Mouse (Mus musculus) heart, embryonic 16.5 days (tissue): ENCODE measurements around the gene Itpkb. TPM values are rescaled to one million over a fixed set of nuclear protein-coding genes. Genes with fewer than 3 reads are reported as not detected.
A peak's percentile ranks its signal among the peaks of the same experiment; 100 is the strongest.

Experiments used
- ATAC-seq: fragments of 200-750 bp; cut with Nextera tagmentation; replicated peaks from 2 replicates; pipeline ENCODE4 v1.8.0; 2017; ENCODE audit warnings: moderate number of reproducible peaks; ENCODE audit not compliant: insufficient read depth, low FRiP score; ENCODE audit errors: extremely low read depth
- H3K27ac ChIP-seq: fragments of 300-500 bp; sonication (generic); 2 replicates; pipeline ENCODE4 v1.5.1; 2014; ENCODE audit warnings: mild to moderate bottlenecking, low read length, control low read depth, moderate library complexity
- H3K27me3 ChIP-seq: fragments of 300-500 bp; sonication (generic); 2 replicates; pipeline ENCODE4 v1.6.1; 2014; ENCODE audit warnings: low read length, mixed read lengths; ENCODE audit not compliant: control insufficient read depth, insufficient read depth
- H3K36me3 ChIP-seq: fragments of 300-500 bp; sonication (generic); 2 replicates; pipeline ENCODE4 v1.6.1; 2014; ENCODE audit not compliant: control insufficient read depth, insufficient read depth
- H3K4me1 ChIP-seq: fragments of 300-500 bp; sonication (generic); 2 replicates; pipeline ENCODE4 v1.6.1; 2014; ENCODE audit warnings: low read length, mixed read lengths; ENCODE audit not compliant: control insufficient read depth, insufficient read depth
- H3K4me2 ChIP-seq: fragments of 300-500 bp; sonication (generic); 2 replicates; pipeline ENCODE4 v1.6.1; 2014; ENCODE audit warnings: low read depth, mild to moderate bottlenecking, control low read depth, low read length
- H3K4me3 ChIP-seq: fragments of 300-500 bp; sonication (generic); 2 replicates; pipeline ENCODE4 v1.5.1; 2014; ENCODE audit warnings: mild to moderate bottlenecking, control low read depth, low read length
- H3K9ac ChIP-seq: fragments of 300-500 bp; sonication (generic); 2 replicates; pipeline ENCODE4 v1.6.1; 2014; ENCODE audit warnings: low read length, control low read depth
- H3K9me3 ChIP-seq: fragments of 300-500 bp; sonication (generic); replicated peaks from 2 replicates; pipeline ENCODE4 v1.6.1; 2016; ENCODE audit warnings: low read length; ENCODE audit not compliant: control insufficient read depth
- WGBS: fragments of 180-500 bp; shearing (Covaris S2); extraction: QIAGEN DNeasy Blood & Tissue Kit; methylation state at CpG from one replicate; pipeline ENCODE4 v1.1.7; 2014; 5-methylcytosine and 5-hydroxymethylcytosine counted together
- polyA plus RNA-seq: library from polyadenylated mRNA; unstranded; fragments of >200 nt; fragmentation: Nextera tagmentation; extraction: Ambion mirVana; gene quantifications from 2 replicates; pipeline ENCODE4 v1.2.1, GENCODE M21; 2015

Gene Itpkb
- polyA plus RNA-seq, 1 experiment from 2014 or later, result 7.3 TPM

GRCm38 (mm10) chr1:180421165-180421909, 91.1 kb downstream of the Itpkb start:
- H3K27ac ChIP-seq, result peak overlapping the region; percentile 81

GRCm38 (mm10) chr1:180422076-180422828, 92.0 kb downstream of the Itpkb start:
- Histone ChIP-seq H3K9me3 (no peaks in the 10 kb centered on the region), H3K36me3 (peaks cover 6% of the 10 kb centered on the region; the same call in 1 of the 2 replicates), H3K27me3 (no peaks in the 10 kb centered on the region), H3K4me1 (peaks cover 32% of the 10 kb centered on the region), H3K9ac (0 out of 2 replicates have a peak overlapping the region, but pooled peaks have one; percentile 18), H3K27ac (peak overlapping the region; percentile 81), H3K4me3 (no peak overlapping the region), H3K4me2 (no peak overlapping the region)
- ATAC-seq, result peak; percentile 63
- 14% methylated on average over 11 of the region's 11 CpGs for WGBS

More at GRCm38 (mm10) chr1:180421165-180421909, 91.1 kb downstream of the Itpkb start:
- peaks cover 6% of the 10 kb centered on the region; the same call in 1 of the 2 replicates for H3K36me3 ChIP-seq
- no peaks in the 10 kb centered on the region for H3K27me3 ChIP-seq
- H3K9ac ChIP-seq, result no peak overlapping the region
- no peak overlapping the region for H3K4me3 ChIP-seq
- H3K4me2 ChIP-seq, result no peak overlapping the region
- WGBS, result 59% methylated on average over 25 of the region's 25 CpGs
- H3K4me1 ChIP-seq, result peaks cover 32% of the 10 kb centered on the region
- no peaks in the 10 kb centered on the region for H3K9me3 ChIP-seq
- ATAC-seq, result no peak

- H3K4me1 ChIP-seq, result peaks cover 37% of the 10 kb centered on the region
- 0 out of 2 replicates have a peak, but pooled peaks have one; percentile 12 for ATAC-seq
Measured at GRCm38 (mm10) chr1:180423008-180423639, 92.8 kb downstream of the Itpkb start.

GRCm38 (mm10) chr1:180423931-180424330, 93.6 kb downstream of the Itpkb start:
- Histone ChIP-seq H3K9ac (no peak overlapping the region), H3K4me1 (peaks cover 43% of the 10 kb centered on the region), H3K36me3 (peaks cover 3% of the 10 kb centered on the region; the same call in 1 of the 2 replicates), H3K27ac (no peak overlapping the region), H3K4me3 (no peak overlapping the region), H3K9me3 (no peaks in the 10 kb centered on the region), H3K27me3 (no peaks in the 10 kb centered on the region), H3K4me2 (no peak overlapping the region)
- 68% methylated on average over 3 of the region's 3 CpGs for whole genome bisulfite sequencing
- no peak for ATAC-seq

More at GRCm38 (mm10) chr1:180423008-180423639, 92.8 kb downstream of the Itpkb start:
- no peak overlapping the region for H3K4me2 ChIP-seq
- no peaks in the 10 kb centered on the region for H3K9me3 ChIP-seq
- 44% methylated on average over 16 of the region's 16 CpGs for WGBS
- H3K27me3 ChIP-seq, result no peaks in the 10 kb centered on the region
- H3K4me3 ChIP-seq, result no peak overlapping the region
- H3K36me3 ChIP-seq, result peaks cover 6% of the 10 kb centered on the region; the same call in 1 of the 2 replicates
- H3K27ac ChIP-seq, result peak overlapping the region; percentile 81
- peak overlapping the region; percentile 18; the same call in 1 of the 2 replicates for H3K9ac ChIP-seq

GRCm38 (mm10) chr1:180426405-180426804, 96.1 kb downstream of the Itpkb start:
- Histone ChIP-seq H3K27ac (no peak overlapping the region), H3K4me1 (peaks cover 38% of the 10 kb centered on the region), H3K4me2 (no peak overlapping the region), H3K27me3 (0 out of 2 replicates have a peak, but pooled peaks cover 2% of the 10 kb centered on the region), H3K36me3 (no peaks in the 10 kb centered on the region), H3K4me3 (no peak overlapping the region), H3K9ac (no peak overlapping the region), H3K9me3 (no peaks in the 10 kb centered on the region)
- ATAC-seq, result no peak
- 86% methylated on average over 6 of the region's 6 CpGs for WGBS

GRCm38 (mm10) chr1:180427685-180428084, 97.4 kb downstream of the Itpkb start:
- no peak overlapping the region for H3K4me3 ChIP-seq
- no peak overlapping the region for H3K9ac ChIP-seq
- H3K9me3 ChIP-seq, result no peaks in the 10 kb centered on the region
- H3K36me3 ChIP-seq, result no peaks in the 10 kb centered on the region
- ATAC-seq, result no peak
- H3K4me1 ChIP-seq, result peaks cover 26% of the 10 kb centered on the region
- WGBS, result 58% methylated on average over 10 of the region's 10 CpGs
- peak overlapping the region; percentile 42; the same call in 1 of the 2 replicates for H3K4me2 ChIP-seq
- H3K27ac ChIP-seq, result peak overlapping the region; percentile 8; the same call in 1 of the 2 replicates
- H3K27me3 ChIP-seq, result peaks cover 7% of the 10 kb centered on the region

- peaks cover 8% of the 10 kb centered on the region for H3K27me3 ChIP-seq
- no peak overlapping the region for H3K4me3 ChIP-seq
- H3K4me2 ChIP-seq, result peak overlapping the region; percentile 42
- H3K36me3 ChIP-seq, result no peaks in the 10 kb centered on the region
- H3K4me1 ChIP-seq, result peaks cover 23% of the 10 kb centered on the region
- H3K9ac ChIP-seq, result no peak overlapping the region
- peak overlapping the region; percentile 8; the same call in 1 of the 2 replicates for H3K27ac ChIP-seq
- no peaks in the 10 kb centered on the region for H3K9me3 ChIP-seq
- 14% methylated on average over 9 of the region's 9 CpGs for WGBS
- no peak for ATAC-seq
Measured at GRCm38 (mm10) chr1:180428101-180428712, 97.9 kb downstream of the Itpkb start.

GRCm38 (mm10) chr1:180428871-180429270, 98.6 kb downstream of the Itpkb start:
- Histone ChIP-seq H3K4me1 (peaks cover 18% of the 10 kb centered on the region), H3K9ac (no peak overlapping the region), H3K4me2 (no peak overlapping the region), H3K36me3 (no peaks in the 10 kb centered on the region), H3K27ac (no peak overlapping the region), H3K9me3 (no peaks in the 10 kb centered on the region), H3K4me3 (no peak overlapping the region), H3K27me3 (peaks cover 10% of the 10 kb centered on the region)
- ATAC-seq, result no peak
- 58% methylated on average over 8 of the region's 8 CpGs for WGBS
